Mouse (Mus musculus): ENCODE measurements around the gene Adpgk. TPM values are rescaled to one million over a fixed set of nuclear protein-coding genes. Genes with fewer than 3 reads are reported as not detected.
"Not testable (repeated sequence)": the region's sequence is repeated elsewhere in the genome, so short reads cannot be mapped to it uniquely, and the experiment has no call there.

The Adpgk gene
- polyA plus RNA-seq, 1 experiment from 2014 or later: 21.9 TPM

- Histone ChIP-seq H3K4me2 (ENCODE audit: low read length) (no peak overlapping the region), H3K27me3 (ENCODE audit: control insufficient read depth, insufficient read depth, low read depth, low read length) (no peaks in the 10 kb centered on the region), H3K4me3 (ENCODE audit: low read depth, low read length) (no peak overlapping the region), H3K4me1 (ENCODE audit: control insufficient read depth, insufficient read depth, low read length) (no peaks in the 10 kb centered on the region), H3K9me3 (replicated peaks; ENCODE audit: control insufficient read depth, low read length, poor library complexity, severe bottlenecking) (no peaks in the 10 kb centered on the region), H3K9ac (ENCODE audit: low read depth, low read length) (no peak overlapping the region), H3K36me3 (ENCODE audit: control insufficient read depth, insufficient read depth, low read length) (peaks cover 31% of the 10 kb centered on the region), H3K27ac (ENCODE audit: low read length) (no peak overlapping the region)
- WGBS: 90% methylated on average over 9 of the region's 9 CpGs
- ATAC-seq: no peak
Observed at GRCm38 (mm10) chr9:59340002-59340401, 48.6 kb downstream of the Adpgk start.

DNA sequence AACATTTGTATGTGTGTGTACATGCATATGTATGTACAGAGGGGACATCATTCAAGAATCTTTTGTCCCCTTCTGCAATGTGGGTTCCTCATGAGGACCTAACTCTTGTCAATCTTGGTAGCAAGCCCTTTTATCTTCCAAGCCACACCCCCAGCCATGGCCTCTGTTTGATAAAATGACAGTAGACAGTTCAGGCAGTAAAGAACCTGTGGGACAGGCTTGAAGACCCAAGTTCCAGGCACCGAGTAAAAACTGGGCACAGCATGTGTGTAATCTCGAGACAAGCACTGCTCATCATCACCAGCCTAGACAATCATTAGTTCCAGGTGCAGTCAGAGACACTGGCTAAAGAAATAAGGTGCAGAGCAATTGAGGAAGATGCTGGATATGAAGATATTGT, 54.8 kb downstream of the Adpgk start:
- WGBS: 80% methylated on average over 2 of the region's 2 CpGs
- ATAC-seq: no peak
- no peak overlapping the region for H3K4me3 ChIP-seq (ENCODE audit: low read depth, low read length)
- H3K4me2 ChIP-seq (ENCODE audit: low read length): no peak overlapping the region
- H3K27ac ChIP-seq (ENCODE audit: low read length): no peak overlapping the region
- no peaks in the 10 kb centered on the region for H3K4me1 ChIP-seq (ENCODE audit: control insufficient read depth, insufficient read depth, low read length)
- peaks cover 13% of the 10 kb centered on the region for H3K36me3 ChIP-seq (ENCODE audit: control insufficient read depth, insufficient read depth, low read length)
- H3K9me3 ChIP-seq (replicated peaks; ENCODE audit: control insufficient read depth, low read length, poor library complexity, severe bottlenecking): no peaks in the 10 kb centered on the region
- no peaks in the 10 kb centered on the region for H3K27me3 ChIP-seq (ENCODE audit: control insufficient read depth, insufficient read depth, low read depth, low read length)
- no peak overlapping the region for H3K9ac ChIP-seq (ENCODE audit: low read depth, low read length)

GRCm38 (mm10) chr9:59352586-59353252, 61.4 kb downstream of the Adpgk start:
- Histone ChIP-seq H3K36me3 (ENCODE audit: control insufficient read depth, insufficient read depth, low read length) (no peaks in the 10 kb centered on the region), H3K9ac (ENCODE audit: low read depth, low read length) (peak overlapping the region; percentile 97), H3K27ac (ENCODE audit: low read length) (peak overlapping the region; percentile 91), H3K4me3 (ENCODE audit: low read depth, low read length) (peak overlapping the region; percentile 98), H3K9me3 (replicated peaks; ENCODE audit: control insufficient read depth, low read length, poor library complexity, severe bottlenecking) (no peaks in the 10 kb centered on the region), H3K4me2 (ENCODE audit: low read length) (peak overlapping the region; percentile 48), H3K27me3 (ENCODE audit: control insufficient read depth, insufficient read depth, low read depth, low read length) (no peaks in the 10 kb centered on the region), H3K4me1 (ENCODE audit: control insufficient read depth, insufficient read depth, low read length) (peaks cover 12% of the 10 kb centered on the region)
- WGBS: 7% methylated on average over 15 of the region's 15 CpGs
- peak; percentile 36; the same call in 1 of the 2 replicates for ATAC-seq

- Histone ChIP-seq H3K4me1 (ENCODE audit: control insufficient read depth, insufficient read depth, low read length) (peaks cover 12% of the 10 kb centered on the region), H3K9me3 (replicated peaks; ENCODE audit: control insufficient read depth, low read length, poor library complexity, severe bottlenecking) (no peaks in the 10 kb centered on the region), H3K27me3 (ENCODE audit: control insufficient read depth, insufficient read depth, low read depth, low read length) (no peaks in the 10 kb centered on the region), H3K4me3 (ENCODE audit: low read depth, low read length) (peak within 1 kb of the TSS; percentile 98), H3K9ac (ENCODE audit: low read depth, low read length) (peak within 1 kb of the TSS; percentile 97), H3K27ac (ENCODE audit: low read length) (peak within 1 kb of the TSS; percentile 91), H3K36me3 (ENCODE audit: control insufficient read depth, insufficient read depth, low read length) (no peaks in the 10 kb centered on the region), H3K4me2 (ENCODE audit: low read length) (peak within 1 kb of the TSS; percentile 48)
- WGBS: under 1% methylated on average over 32 of the region's 32 CpGs
- ATAC-seq: peak; percentile 95
Observed at GRCm38 (mm10) chr9:59353253-59353639, 61.9 kb downstream of the Adpgk start, which contains the start of gene Bbs4. Gene Bbs4 (minus strand): TSS chr9:59353508.

DNA sequence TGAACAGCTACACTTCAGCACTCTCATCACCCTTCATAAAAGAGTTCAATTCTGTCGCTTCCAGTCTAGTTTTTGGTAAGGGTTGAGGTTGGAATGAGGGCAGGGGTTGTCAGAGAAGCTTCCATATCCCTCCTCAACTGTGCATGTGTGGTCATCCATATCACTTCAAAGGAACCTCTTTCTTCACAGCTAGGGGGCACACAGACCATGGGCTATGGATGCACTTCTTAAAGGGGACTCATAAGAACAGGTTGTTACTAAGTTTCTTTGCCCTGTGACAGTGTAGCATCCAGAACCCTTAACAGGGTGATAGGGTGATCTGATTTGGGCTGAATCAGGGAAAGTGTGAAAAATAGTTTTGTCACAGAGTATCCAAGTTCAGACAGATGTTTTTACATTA, 66.7 kb downstream of the Adpgk start:
- H3K4me1 ChIP-seq (ENCODE audit: control insufficient read depth, insufficient read depth, low read length); H3K4me2 ChIP-seq (ENCODE audit: low read length); H3K27me3 ChIP-seq (ENCODE audit: control insufficient read depth, insufficient read depth, low read depth, low read length); H3K9ac ChIP-seq (ENCODE audit: low read depth, low read length); H3K9me3 ChIP-seq (replicated peaks; ENCODE audit: control insufficient read depth, low read length, poor library complexity, severe bottlenecking); H3K4me3 ChIP-seq (ENCODE audit: low read depth, low read length); H3K27ac ChIP-seq (ENCODE audit: low read length); H3K36me3 ChIP-seq (ENCODE audit: control insufficient read depth, insufficient read depth, low read length); ATAC-seq: not testable (repeated sequence)
- WGBS: 52% methylated on average over 1 of the region's 1 CpGs

DNA sequence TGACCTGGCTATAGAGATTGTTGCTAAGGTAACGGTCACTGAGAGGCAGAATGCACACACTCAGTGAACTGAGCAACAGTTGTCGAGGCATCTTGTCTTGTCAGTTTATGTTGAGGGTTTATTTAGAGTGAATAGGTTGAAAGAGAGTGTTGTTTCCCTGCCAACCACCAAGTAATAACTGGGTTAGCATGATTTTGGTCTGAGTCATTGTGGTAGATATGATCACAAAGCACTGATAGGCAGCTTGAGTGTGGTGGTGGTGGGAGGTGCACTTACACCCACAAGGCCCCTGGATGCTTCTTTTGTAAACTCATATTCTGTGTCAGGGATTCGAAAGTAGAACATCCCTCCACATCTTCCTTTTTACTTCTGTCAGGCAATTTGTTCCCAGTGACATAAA, 69.1 kb downstream of the Adpgk start:
- not testable (repeated sequence) for H3K36me3 ChIP-seq (ENCODE audit: control insufficient read depth, insufficient read depth, low read length); ATAC-seq; H3K9ac ChIP-seq (ENCODE audit: low read depth, low read length); H3K4me2 ChIP-seq (ENCODE audit: low read length); H3K4me3 ChIP-seq (ENCODE audit: low read depth, low read length); H3K27me3 ChIP-seq (ENCODE audit: control insufficient read depth, insufficient read depth, low read depth, low read length); H3K4me1 ChIP-seq (ENCODE audit: control insufficient read depth, insufficient read depth, low read length); H3K9me3 ChIP-seq (replicated peaks; ENCODE audit: control insufficient read depth, low read length, poor library complexity, severe bottlenecking); H3K27ac ChIP-seq (ENCODE audit: low read length)
- 80% methylated on average over 1 of the region's 3 CpGs for WGBS

DNA sequence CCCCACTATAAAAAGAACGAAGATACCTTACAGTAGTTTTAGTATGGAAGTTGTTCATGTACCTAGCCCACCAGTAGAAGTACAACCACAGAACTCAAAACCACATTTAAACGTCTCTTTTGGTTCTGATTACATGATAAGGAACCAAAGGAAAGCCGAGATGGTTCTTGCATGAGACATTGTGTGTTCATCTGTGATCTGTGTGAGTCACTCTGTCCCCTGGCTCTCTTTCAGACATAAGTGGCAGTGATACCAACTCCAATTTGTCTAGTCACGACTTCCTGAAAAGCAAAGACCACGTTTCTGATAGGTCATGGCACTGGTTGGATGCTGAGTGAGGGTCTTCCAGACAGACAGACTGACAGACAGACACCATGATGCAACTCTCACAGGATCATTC, 77.9 kb downstream of the Adpgk start:
- no peak for ATAC-seq
- Histone ChIP-seq H3K27ac (ENCODE audit: low read length) (no peak overlapping the region), H3K4me3 (ENCODE audit: low read depth, low read length) (no peak overlapping the region), H3K4me1 (ENCODE audit: control insufficient read depth, insufficient read depth, low read length) (no peaks in the 10 kb centered on the region), H3K4me2 (ENCODE audit: low read length) (no peak overlapping the region), H3K36me3 (ENCODE audit: control insufficient read depth, insufficient read depth, low read length) (no peaks in the 10 kb centered on the region), H3K9ac (ENCODE audit: low read depth, low read length) (no peak overlapping the region), H3K9me3 (replicated peaks; ENCODE audit: control insufficient read depth, low read length, poor library complexity, severe bottlenecking) (no peaks in the 10 kb centered on the region; the same call in 1 of the 2 replicates), H3K27me3 (ENCODE audit: control insufficient read depth, insufficient read depth, low read depth, low read length) (no peaks in the 10 kb centered on the region)
- 79% methylated on average over 5 of the region's 5 CpGs for WGBS

- Histone ChIP-seq H3K9me3 (replicated peaks; ENCODE audit: control insufficient read depth, low read length, poor library complexity, severe bottlenecking) (no peaks in the 10 kb centered on the region; the same call in 1 of the 2 replicates), H3K27me3 (ENCODE audit: control insufficient read depth, insufficient read depth, low read depth, low read length) (no peaks in the 10 kb centered on the region), H3K27ac (ENCODE audit: low read length) (no peak overlapping the region), H3K4me1 (ENCODE audit: control insufficient read depth, insufficient read depth, low read length) (no peaks in the 10 kb centered on the region), H3K36me3 (ENCODE audit: control insufficient read depth, insufficient read depth, low read length) (no peaks in the 10 kb centered on the region), H3K9ac (ENCODE audit: low read depth, low read length) (no peak overlapping the region), H3K4me3 (ENCODE audit: low read depth, low read length) (no peak overlapping the region), H3K4me2 (ENCODE audit: low read length) (no peak overlapping the region)
- WGBS: 95% methylated on average over 9 of the region's 9 CpGs
- ATAC-seq: no peak
Observed at GRCm38 (mm10) chr9:59369646-59370045, 78.3 kb downstream of the Adpgk start.

Data from midbrain, embryonic 16.5 days (tissue).